Mouse (Mus musculus) gastrocnemius, postnatal 14 days (tissue): Measurements from ENCODE around the gene Olfr1287. TPM values are rescaled to one million over a fixed set of nuclear protein-coding genes. Genes with fewer than 3 reads are reported as not detected.

Experiments used
- DNase-seq: peaks from one replicate; pipeline ENCODE4 v3.0.0; 2021; ENCODE audit warnings: mixed read lengths
- intact Hi-C: fragments of 180-260 bp; cut with DNase I; formaldehyde crosslinking; loops from one replicate; pipeline ENCODE4 v1.15.1; 2025; ENCODE audit warnings: low total_unique reads
- long read RNA-seq, 2 experiments: library from polyadenylated mRNA; stranded (forward); transcript quantifications; one replicate each; pipeline ENCODE4 v2.0.0; 2021
- total RNA-seq, 2 experiments: library from RNA; stranded (reverse); gene quantifications; 2 replicates each; pipeline ENCODE4 v1.2.3; 2021

Gene Olfr1287
- total RNA-seq = not detected
- long read RNA-seq, experiment 1 = 0 reads
- long read RNA-seq, experiment 2 = 0 reads

DNA sequence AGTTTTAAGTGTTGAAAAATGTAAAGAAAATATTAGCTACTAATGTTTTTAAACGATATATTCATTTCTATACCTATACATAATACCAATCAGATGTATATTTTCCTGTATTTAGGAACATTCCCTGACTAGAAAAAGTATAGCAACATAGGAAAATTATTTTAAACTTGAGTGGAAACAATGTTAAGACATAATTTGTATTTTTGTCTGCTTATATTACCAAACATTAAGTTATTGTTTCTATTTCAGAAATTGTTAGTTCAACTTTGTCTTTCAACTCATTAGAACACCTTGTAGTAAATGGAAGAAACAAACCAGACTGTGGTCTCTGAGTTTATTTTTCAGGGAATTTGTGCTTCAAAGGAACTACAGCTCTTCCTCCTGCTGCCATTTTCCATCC, at the start of gene Olfr1287:
Olfr1287 (plus strand) TSS at position 301 of the 400 bp plus-strand sequence.
- DNase-seq = no peak
- intact Hi-C loops = no loop called here

DNA sequence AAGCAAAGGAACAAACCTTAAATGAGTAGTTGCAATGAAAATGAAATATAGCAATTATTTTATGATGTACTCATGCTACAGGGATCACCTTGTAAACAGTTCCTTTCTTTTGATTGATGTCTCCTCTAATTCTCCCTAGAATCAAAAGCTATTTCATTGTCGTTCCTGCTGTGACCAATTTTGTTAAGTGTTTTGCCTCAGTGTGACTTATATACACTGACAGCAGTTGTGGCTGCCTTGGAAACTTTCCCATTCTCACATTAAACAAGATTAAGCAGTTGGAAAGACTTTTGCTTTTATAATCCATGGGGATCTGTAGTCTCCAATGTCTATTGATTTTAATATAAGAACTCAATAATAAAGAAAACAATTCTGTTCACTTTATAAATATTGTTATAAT, 26.0 kb upstream of the Olfr1287 start, which contains the start of gene Olfr1286:
Olfr1286 (minus strand) TSS at position 185 of the 400 bp plus-strand sequence.
- DNase-seq = no peak
- intact Hi-C loops = no loop called here

DNA sequence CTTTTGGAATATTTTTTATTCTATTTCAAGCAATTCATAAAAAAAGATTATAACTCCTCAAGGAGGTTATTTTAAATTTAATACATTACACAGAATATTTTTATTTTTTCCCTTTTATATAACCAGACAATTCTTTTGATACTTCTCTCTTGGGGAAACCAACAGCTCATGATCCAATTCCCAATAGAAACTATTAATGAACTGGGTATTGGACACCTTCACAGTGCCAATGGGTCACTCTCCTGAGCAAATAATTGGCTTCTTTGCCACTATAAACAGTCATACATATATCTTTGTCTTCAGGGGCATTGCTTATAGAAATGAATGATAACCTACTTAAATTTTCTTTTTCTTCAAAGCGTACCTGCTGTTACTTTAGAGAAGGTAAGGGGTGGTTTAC, 24.9 kb downstream of the Olfr1287 start, which contains the start of gene Olfr1288:
Olfr1288 (plus strand) TSS at position 301 of the 400 bp plus-strand sequence.
- no peak for DNase-seq
- intact Hi-C loops = no loop called here

DNA sequence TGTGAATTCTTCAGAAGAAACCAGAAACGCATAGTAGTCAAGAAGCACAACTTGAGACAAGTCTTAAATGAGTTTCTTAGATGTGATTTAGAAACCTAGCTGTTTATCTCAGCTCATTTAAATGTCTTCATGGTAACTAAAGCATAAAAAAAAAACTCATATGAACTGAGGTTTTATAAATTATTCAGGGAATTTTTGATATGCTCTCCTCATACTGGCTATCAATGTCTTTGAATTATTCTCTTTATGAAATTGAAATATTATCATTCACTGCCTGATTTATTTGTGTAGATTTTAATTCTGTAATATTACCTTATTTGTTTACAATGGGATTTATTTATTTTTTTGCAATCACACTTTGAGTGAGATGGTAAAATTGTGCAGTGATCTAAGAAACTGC, 31.6 kb downstream of the Olfr1287 start, which contains the start of gene Olfr1289:
Olfr1289 (plus strand) TSS at position 301 of the 400 bp plus-strand sequence.
- DNase-seq = no peak
- intact Hi-C loops = no loop called here

DNA sequence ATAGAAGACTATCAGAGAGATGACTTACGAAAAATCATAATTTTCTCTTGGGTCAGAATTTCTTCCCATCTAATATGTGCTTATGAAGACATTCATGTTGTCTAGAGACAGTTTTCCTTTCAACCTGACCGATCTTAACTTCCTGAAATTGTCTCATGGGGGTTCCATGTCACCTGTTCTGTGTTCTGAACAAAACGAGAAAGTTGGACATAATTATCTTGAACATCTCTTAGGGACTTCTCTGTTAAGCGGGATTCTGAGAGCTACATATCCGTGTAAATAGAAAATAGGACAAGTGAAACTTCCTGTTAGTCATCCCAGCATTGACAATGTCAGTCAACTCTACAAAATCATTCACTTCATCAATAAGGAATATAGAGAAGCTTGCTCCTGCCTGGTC, 44.8 kb downstream of the Olfr1287 start, which contains the start of gene Olfr1290:
Olfr1290 (minus strand) TSS at position 101 of the 400 bp plus-strand sequence.
- no peak for DNase-seq
- intact Hi-C loops = no loop called here

DNA sequence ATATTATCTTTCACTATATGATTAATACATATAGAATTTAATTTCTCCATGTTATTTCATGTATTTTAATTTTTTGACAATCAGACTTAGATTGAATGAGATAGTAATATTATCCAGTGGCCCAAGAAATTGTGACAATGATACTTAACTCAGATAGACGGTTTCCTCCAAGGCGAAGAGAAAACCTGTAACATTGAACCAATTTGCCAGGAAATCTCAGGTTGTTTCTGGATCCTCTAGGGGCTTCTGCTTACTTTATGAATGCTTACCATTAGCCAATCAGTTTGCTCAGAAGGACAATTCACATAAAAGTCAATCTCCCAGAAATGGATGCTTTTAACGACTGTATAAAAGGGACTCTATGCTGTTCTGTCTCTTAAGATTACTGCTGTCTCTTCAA, 47.9 kb downstream of the Olfr1287 start, which contains the start of gene Olfr1291-ps1:
Olfr1291-ps1 (plus strand) TSS at position 301 of the 400 bp plus-strand sequence.
- intact Hi-C loops = no loop called here
- no peak for DNase-seq

Other genes starting within 250 kb of the Olfr1287 start
- not detected for gene 4930430A15Rik, start 219.5 kb upstream of the Olfr1287 start, total RNA-seq
- not detected for gene Olfr1275, start 213.9 kb upstream of the Olfr1287 start, total RNA-seq
- gene Olfr1276, start 194.6 kb upstream of the Olfr1287 start, total RNA-seq = not detected
- gene Olfr1277, start 175.0 kb upstream of the Olfr1287 start, total RNA-seq = not detected
- not detected for gene Olfr1278, start 159.0 kb upstream of the Olfr1287 start, total RNA-seq
- gene Olfr1279, start 148.5 kb upstream of the Olfr1287 start, total RNA-seq = not detected
- gene Olfr1280, start 135.1 kb upstream of the Olfr1287 start, total RNA-seq = not detected
- not detected for gene Olfr1281, start 122.6 kb upstream of the Olfr1287 start, total RNA-seq
- not detected for gene Olfr1282, start 113.1 kb upstream of the Olfr1287 start, total RNA-seq
- not detected for gene Olfr1283, start 82.4 kb upstream of the Olfr1287 start, total RNA-seq
- gene Olfr1284, start 73.6 kb upstream of the Olfr1287 start, total RNA-seq = not detected
- not detected for gene Olfr1286, start 26.0 kb upstream of the Olfr1287 start, total RNA-seq
- not detected for gene Olfr1288, start 25.0 kb downstream of the Olfr1287 start, total RNA-seq
- not detected for gene Olfr1289, start 31.7 kb downstream of the Olfr1287 start, total RNA-seq
- gene Olfr1290, start 44.7 kb downstream of the Olfr1287 start, total RNA-seq = not detected
- not detected for gene Olfr1291-ps1, start 48.0 kb downstream of the Olfr1287 start, total RNA-seq
- gene Olfr1293-ps, start 76.1 kb downstream of the Olfr1287 start, total RNA-seq = not detected
- gene Olfr1294, start 91.1 kb downstream of the Olfr1287 start, total RNA-seq = not detected
- gene Olfr1295, start 120.5 kb downstream of the Olfr1287 start, total RNA-seq = not detected
- gene Olfr1297, start 177.4 kb downstream of the Olfr1287 start, total RNA-seq = not detected
- gene Olfr1298, start 200.1 kb downstream of the Olfr1287 start, total RNA-seq = not detected
- gene Olfr1299, start 212.3 kb downstream of the Olfr1287 start, total RNA-seq = not detected